Mouse (Mus musculus): ENCODE data around the gene Crybg3.
A peak's percentile ranks its signal among the peaks of the same experiment; 100 is the strongest.

The Crybg3 gene

GRCm38 (mm10) chr16:59451813-59452212 is 149.0 kb downstream of the Crybg3 start:
- no peak for DNase-seq (ENCODE audit: low spot score)

GRCm38 (mm10) chr16:59449092-59449491 is 151.7 kb downstream of the Crybg3 start:
- DNase-seq (ENCODE audit: low spot score): no peak

- peak; percentile 25 for DNase-seq (ENCODE audit: low spot score)
Observed at GRCm38 (mm10) chr16:59448181-59448580, 152.6 kb downstream of the Crybg3 start.

- no peak for DNase-seq (ENCODE audit: low spot score)
Observed at GRCm38 (mm10) chr16:59444880-59445559, 155.8 kb downstream of the Crybg3 start.
